Mouse (Mus musculus) cerebellum, adult 8-10 months (tissue): Measurements from ENCODE around the gene Sipa1l3.

ENCODE experiments used
- DNase-seq: peaks from one replicate; pipeline ENCODE4 v3.0.0; 2022

Gene Sipa1l3

GRCm38 (mm10) chr7:29410402-29410801, 108.0 kb downstream of the Sipa1l3 start:
- DNase-seq, result no peak

GRCm38 (mm10) chr7:29406855-29407254, 111.6 kb downstream of the Sipa1l3 start:
- no peak for DNase-seq

GRCm38 (mm10) chr7:29404126-29404525, 114.3 kb downstream of the Sipa1l3 start:
- no peak for DNase-seq

GRCm38 (mm10) chr7:29402015-29402414, 116.4 kb downstream of the Sipa1l3 start:
- DNase-seq, result no peak

- no peak for DNase-seq
These were observed 118.0 kb downstream of the Sipa1l3 start for GRCm38 (mm10) chr7:29400451-29400850.

GRCm38 (mm10) chr7:29399056-29399455, 119.4 kb downstream of the Sipa1l3 start:
- DNase-seq, result no peak

- DNase-seq, result no peak
These were observed 121.0 kb downstream of the Sipa1l3 start for GRCm38 (mm10) chr7:29397486-29397885.

GRCm38 (mm10) chr7:29396943-29397340, 121.5 kb downstream of the Sipa1l3 start:
- DNase-seq, result peak; percentile 73

GRCm38 (mm10) chr7:29396216-29396942, 122.1 kb downstream of the Sipa1l3 start:
- peak; percentile 67 for DNase-seq

- DNase-seq, result no peak
These were observed 123.3 kb downstream of the Sipa1l3 start for GRCm38 (mm10) chr7:29395179-29395578.

- DNase-seq, result peak; percentile 91
These were observed 125.1 kb downstream of the Sipa1l3 start for GRCm38 (mm10) chr7:29393292-29393691.

- DNase-seq, result no peak
These were observed 125.6 kb downstream of the Sipa1l3 start for GRCm38 (mm10) chr7:29392805-29393204.

- no peak for DNase-seq
These were observed 126.5 kb downstream of the Sipa1l3 start for GRCm38 (mm10) chr7:29391761-29392512.

- no peak for DNase-seq
These were observed 127.2 kb downstream of the Sipa1l3 start for GRCm38 (mm10) chr7:29391112-29391760.

- DNase-seq, result no peak
These were observed 128.2 kb downstream of the Sipa1l3 start for GRCm38 (mm10) chr7:29390234-29390633.

- no peak for DNase-seq
These were observed 130.8 kb downstream of the Sipa1l3 start for GRCm38 (mm10) chr7:29387524-29388068.

GRCm38 (mm10) chr7:29386349-29386748, 132.1 kb downstream of the Sipa1l3 start:
- no peak for DNase-seq

GRCm38 (mm10) chr7:29385791-29386190, 132.7 kb downstream of the Sipa1l3 start:
- no peak for DNase-seq

GRCm38 (mm10) chr7:29383255-29383654, 135.2 kb downstream of the Sipa1l3 start:
- peak; percentile 85 for DNase-seq

GRCm38 (mm10) chr7:29381466-29382040, 136.9 kb downstream of the Sipa1l3 start:
- DNase-seq, result no peak

GRCm38 (mm10) chr7:29374054-29374453, 144.4 kb downstream of the Sipa1l3 start:
- no peak for DNase-seq

GRCm38 (mm10) chr7:29372123-29372522, 146.3 kb downstream of the Sipa1l3 start:
- no peak for DNase-seq

- no peak for DNase-seq
These were observed 148.4 kb downstream of the Sipa1l3 start for GRCm38 (mm10) chr7:29370031-29370430.
